Mouse (Mus musculus) bone marrow macrophage, adult 2 months (primary cell): ENCODE data around the gene Peg10.

Source experiments
- CTCF ChIP-seq: IDR thresholded peaks from 2 replicates; pipeline ENCODE4 v1.5.1; 2012; ENCODE audit warnings: low read depth, mild to moderate bottlenecking, low read length, moderate library complexity
- POLR2A ChIP-seq: IDR thresholded peaks from 2 replicates; pipeline ENCODE4 v1.6.1; 2012; ENCODE audit warnings: mild to moderate bottlenecking, low read depth, low read length, borderline replicate concordance

GRCm38 (mm10) chr6:4746696-4747439, at the start of gene Peg10, which contains the start of gene Sgce:
- TF ChIP-seq CTCF (no peak), POLR2A (no peak)
